Mouse (Mus musculus) fat pad, adult 2 months (tissue): ENCODE data around the gene Irf4.
A peak's percentile ranks its signal among the peaks of the same experiment; 100 is the strongest.

Experiments
- DNase-seq: peaks from one replicate; pipeline ENCODE4 v3.0.0-alpha.2; 2011; ENCODE audit warnings: low read depth, low spot score; ENCODE audit errors: extremely low read depth

Irf4 gene

GRCm38 (mm10) chr13:30761151-30761631 lies 12.2 kb downstream of the Irf4 start:
- no peak for DNase-seq

GRCm38 (mm10) chr13:30762224-30762623 lies 13.2 kb downstream of the Irf4 start:
- DNase-seq: no peak

- no peak for DNase-seq
Observed at GRCm38 (mm10) chr13:30764014-30764740, 15.2 kb downstream of the Irf4 start.

GRCm38 (mm10) chr13:30765906-30766305 lies 16.9 kb downstream of the Irf4 start:
- DNase-seq: no peak

GRCm38 (mm10) chr13:30766636-30767476 lies 17.8 kb downstream of the Irf4 start:
- DNase-seq: no peak

- no peak for DNase-seq
Observed at GRCm38 (mm10) chr13:30767477-30768127, 18.6 kb downstream of the Irf4 start.

- no peak for DNase-seq
Observed at GRCm38 (mm10) chr13:30776021-30776420, 27.0 kb downstream of the Irf4 start.

- no peak for DNase-seq
Observed at GRCm38 (mm10) chr13:30777678-30778179, 28.7 kb downstream of the Irf4 start.

- no peak for DNase-seq
Observed at GRCm38 (mm10) chr13:30781905-30782304, 32.9 kb downstream of the Irf4 start.

GRCm38 (mm10) chr13:30782419-30782818 lies 33.4 kb downstream of the Irf4 start:
- DNase-seq: no peak

- DNase-seq: no peak
Observed at GRCm38 (mm10) chr13:30785423-30786040, 36.5 kb downstream of the Irf4 start.

- no peak for DNase-seq
Observed at GRCm38 (mm10) chr13:30786235-30787035, 37.4 kb downstream of the Irf4 start.

GRCm38 (mm10) chr13:30787036-30787320 lies 38.0 kb downstream of the Irf4 start:
- DNase-seq: no peak

- no peak for DNase-seq
Observed at GRCm38 (mm10) chr13:30787556-30787955, 38.5 kb downstream of the Irf4 start.

GRCm38 (mm10) chr13:30787960-30788359 lies 38.9 kb downstream of the Irf4 start:
- DNase-seq: peak; percentile 67

GRCm38 (mm10) chr13:30788421-30788820 lies 39.4 kb downstream of the Irf4 start:
- DNase-seq: no peak

- DNase-seq: no peak
Observed at GRCm38 (mm10) chr13:30790016-30790415, 41.0 kb downstream of the Irf4 start.

GRCm38 (mm10) chr13:30792308-30792707 lies 43.3 kb downstream of the Irf4 start:
- no peak for DNase-seq

GRCm38 (mm10) chr13:30792741-30793140 lies 43.7 kb downstream of the Irf4 start:
- no peak for DNase-seq

GRCm38 (mm10) chr13:30793196-30793595 lies 44.2 kb downstream of the Irf4 start:
- DNase-seq: no peak
